Mouse (Mus musculus): ENCODE measurements around the gene Elobl. TPM values are rescaled to one million over a fixed set of nuclear protein-coding genes. Genes with fewer than 3 reads are reported as not detected.
A peak's percentile ranks its signal among the peaks of the same experiment; 100 is the strongest.
"Not testable (repeated sequence)": the region's sequence is repeated elsewhere in the genome, so short reads cannot be mapped to it uniquely, and the experiment has no call there.

Gene Elobl
- polyA plus RNA-seq, 1 experiment, result not detected

GRCm38 (mm10) chr11:89002068-89002467 lies 35.3 kb upstream of the Elobl start:
- TF ChIP-seq CTCF (IDR thresholded peaks at IDR 0.05; ENCODE audit: insufficient read depth, low read depth, low read length) (no peak), POLR2A (IDR thresholded peaks at IDR 0.05; ENCODE audit: insufficient read depth, low read depth, low read length) (no peak)
- H3K4me1 ChIP-seq (ENCODE audit: control insufficient read depth, insufficient read depth, low read length), result no peaks in the 10 kb centered on the region; the same call in 1 of the 2 replicates
- 92% methylated on average over 5 of the region's 5 CpGs for WGBS
- H3K27ac ChIP-seq (ENCODE audit: insufficient read depth, low read depth, low read length), result no peak overlapping the region
- H3K4me3 ChIP-seq (ENCODE audit: insufficient read depth, low read depth, low read length), result no peak overlapping the region

- Histone ChIP-seq H3K4me1 (ENCODE audit: control insufficient read depth, insufficient read depth, low read length) (no peaks in the 10 kb centered on the region; the same call in 1 of the 2 replicates), H3K27ac (ENCODE audit: insufficient read depth, low read depth, low read length) (no peak overlapping the region), H3K4me3 (ENCODE audit: insufficient read depth, low read depth, low read length) (no peak overlapping the region)
- WGBS, result 90% methylated on average over 7 of the region's 7 CpGs
- no peak for TF ChIP-seq CTCF (IDR thresholded peaks at IDR 0.05; ENCODE audit: insufficient read depth, low read depth, low read length)
- TF ChIP-seq POLR2A (IDR thresholded peaks at IDR 0.05; ENCODE audit: insufficient read depth, low read depth, low read length), result no peak
Measured at GRCm38 (mm10) chr11:89001569-89001968, 34.8 kb upstream of the Elobl start.

- Histone ChIP-seq H3K27ac (ENCODE audit: insufficient read depth, low read depth, low read length) (no peak overlapping the region), H3K4me1 (ENCODE audit: control insufficient read depth, insufficient read depth, low read length) (no peaks in the 10 kb centered on the region; the same call in 1 of the 2 replicates), H3K4me3 (ENCODE audit: insufficient read depth, low read depth, low read length) (0 out of 2 replicates have a peak overlapping the region, but pooled peaks have one; percentile 42)
- TF ChIP-seq CTCF (IDR thresholded peaks at IDR 0.05; ENCODE audit: insufficient read depth, low read depth, low read length) (no peak), POLR2A (IDR thresholded peaks at IDR 0.05; ENCODE audit: insufficient read depth, low read depth, low read length) (no peak)
Measured at GRCm38 (mm10) chr11:89000527-89000819, 33.7 kb upstream of the Elobl start.

GRCm38 (mm10) chr11:88999723-89000526 lies 33.2 kb upstream of the Elobl start:
- 44% methylated on average over 33 of the region's 33 CpGs for WGBS
- H3K4me3 ChIP-seq (ENCODE audit: insufficient read depth, low read depth, low read length), result peak overlapping the region; percentile 42
- H3K4me1 ChIP-seq (ENCODE audit: control insufficient read depth, insufficient read depth, low read length), result no peaks in the 10 kb centered on the region; the same call in 1 of the 2 replicates
- H3K27ac ChIP-seq (ENCODE audit: insufficient read depth, low read depth, low read length), result no peak overlapping the region
- TF ChIP-seq CTCF (IDR thresholded peaks at IDR 0.05; ENCODE audit: insufficient read depth, low read depth, low read length) (no peak), POLR2A (IDR thresholded peaks at IDR 0.05; ENCODE audit: insufficient read depth, low read depth, low read length) (no peak)

GRCm38 (mm10) chr11:88998974-88999722 lies 32.4 kb upstream of the Elobl start, which contains the start of gene Trim25:
Gene Trim25 (plus strand): TSS chr11:88999376.
- Histone ChIP-seq H3K27ac (ENCODE audit: insufficient read depth, low read depth, low read length) (no peak within 1 kb of the TSS), H3K4me3 (ENCODE audit: insufficient read depth, low read depth, low read length) (peak within 1 kb of the TSS; percentile 42), H3K4me1 (ENCODE audit: control insufficient read depth, insufficient read depth, low read length) (no peaks in the 10 kb centered on the region; the same call in 1 of the 2 replicates)
- 5% methylated on average over 48 of the region's 48 CpGs for WGBS
- no peak for TF ChIP-seq POLR2A (IDR thresholded peaks at IDR 0.05; ENCODE audit: insufficient read depth, low read depth, low read length)
- no peak for TF ChIP-seq CTCF (IDR thresholded peaks at IDR 0.05; ENCODE audit: insufficient read depth, low read depth, low read length)

GRCm38 (mm10) chr11:88998406-88998805 lies 31.7 kb upstream of the Elobl start:
- WGBS, result 32% methylated on average over 3 of the region's 3 CpGs
- TF ChIP-seq POLR2A (IDR thresholded peaks at IDR 0.05; ENCODE audit: insufficient read depth, low read depth, low read length), result no peak
- TF ChIP-seq CTCF (IDR thresholded peaks at IDR 0.05; ENCODE audit: insufficient read depth, low read depth, low read length), result no peak
- Histone ChIP-seq H3K27ac (ENCODE audit: insufficient read depth, low read depth, low read length) (no peak overlapping the region), H3K4me1 (ENCODE audit: control insufficient read depth, insufficient read depth, low read length) (no peaks in the 10 kb centered on the region; the same call in 1 of the 2 replicates), H3K4me3 (ENCODE audit: insufficient read depth, low read depth, low read length) (no peak overlapping the region)

- H3K27ac ChIP-seq (ENCODE audit: insufficient read depth, low read depth, low read length); H3K4me1 ChIP-seq (ENCODE audit: control insufficient read depth, insufficient read depth, low read length); H3K4me3 ChIP-seq (ENCODE audit: insufficient read depth, low read depth, low read length): not testable (repeated sequence)
- WGBS, result 87% methylated on average over 5 of the region's 5 CpGs
Measured at GRCm38 (mm10) chr11:88997343-88997742, 30.6 kb upstream of the Elobl start.

- no peak overlapping the region for H3K4me3 ChIP-seq (ENCODE audit: insufficient read depth, low read depth, low read length)
- no peaks in the 10 kb centered on the region for H3K4me1 ChIP-seq (ENCODE audit: control insufficient read depth, insufficient read depth, low read length)
- H3K27ac ChIP-seq (ENCODE audit: insufficient read depth, low read depth, low read length), result no peak overlapping the region
- TF ChIP-seq CTCF (IDR thresholded peaks at IDR 0.05; ENCODE audit: insufficient read depth, low read depth, low read length) (no peak), POLR2A (IDR thresholded peaks at IDR 0.05; ENCODE audit: insufficient read depth, low read depth, low read length) (no peak)
- WGBS, result 38% methylated on average over 7 of the region's 7 CpGs
Measured at GRCm38 (mm10) chr11:88996427-88996826, 29.7 kb upstream of the Elobl start.

GRCm38 (mm10) chr11:88995616-88996015 lies 28.9 kb upstream of the Elobl start:
- no peak overlapping the region for H3K27ac ChIP-seq (ENCODE audit: insufficient read depth, low read depth, low read length)
- H3K4me1 ChIP-seq (ENCODE audit: control insufficient read depth, insufficient read depth, low read length), result no peaks in the 10 kb centered on the region
- WGBS, result 92% methylated on average over 2 of the region's 2 CpGs
- no peak overlapping the region for H3K4me3 ChIP-seq (ENCODE audit: insufficient read depth, low read depth, low read length)
- TF ChIP-seq POLR2A (IDR thresholded peaks at IDR 0.05; ENCODE audit: insufficient read depth, low read depth, low read length), result no peak
